Mouse (Mus musculus) natural killer cell, adult 2 months (primary cell): ENCODE measurements around the gene Meltf.

Experiments used
- DNase-seq, 2 experiments: peaks; one replicate each; pipeline ENCODE4 v3.0.0; 2022; ENCODE audit warnings: low spot score in 2 of 2

Meltf gene

DNA sequence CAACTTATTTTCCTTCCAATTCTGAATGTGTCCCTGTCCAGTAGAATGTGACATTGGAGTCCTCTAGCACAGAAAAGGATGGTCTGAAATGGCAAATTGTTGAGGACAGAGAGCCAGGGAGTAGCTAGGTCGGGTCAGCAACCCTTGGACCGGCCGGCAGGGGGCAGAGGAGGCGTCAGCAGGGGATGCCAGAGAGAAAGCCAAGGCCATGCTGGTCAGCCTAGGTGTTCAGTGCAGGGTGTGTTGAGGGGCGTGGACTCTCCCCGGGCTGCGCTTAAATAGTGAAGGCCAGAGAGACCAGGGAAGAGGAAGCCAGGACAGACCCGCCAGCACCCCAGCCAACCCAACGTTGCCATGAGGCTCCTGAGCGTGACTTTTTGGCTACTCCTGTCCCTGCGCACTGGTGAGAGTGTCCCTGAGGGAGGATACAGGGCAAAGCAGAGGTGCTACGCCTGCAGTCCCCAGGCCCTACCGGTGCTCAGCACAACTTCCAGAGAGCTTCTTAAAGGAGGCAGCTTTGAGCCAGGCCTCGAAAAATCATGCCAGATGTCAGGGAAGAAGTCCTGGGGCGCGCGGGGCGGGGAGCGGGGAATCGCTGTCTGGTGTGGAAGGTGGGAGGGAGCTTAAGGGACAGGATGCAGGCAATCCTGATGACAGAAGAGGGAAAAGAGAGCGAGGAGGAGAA lies at the start of gene Meltf:
Gene Meltf, plus strand, starts transcription at position 238 of the 685 bp plus-strand sequence.
- peak; percentile 35 to 49 for DNase-seq

DNA sequence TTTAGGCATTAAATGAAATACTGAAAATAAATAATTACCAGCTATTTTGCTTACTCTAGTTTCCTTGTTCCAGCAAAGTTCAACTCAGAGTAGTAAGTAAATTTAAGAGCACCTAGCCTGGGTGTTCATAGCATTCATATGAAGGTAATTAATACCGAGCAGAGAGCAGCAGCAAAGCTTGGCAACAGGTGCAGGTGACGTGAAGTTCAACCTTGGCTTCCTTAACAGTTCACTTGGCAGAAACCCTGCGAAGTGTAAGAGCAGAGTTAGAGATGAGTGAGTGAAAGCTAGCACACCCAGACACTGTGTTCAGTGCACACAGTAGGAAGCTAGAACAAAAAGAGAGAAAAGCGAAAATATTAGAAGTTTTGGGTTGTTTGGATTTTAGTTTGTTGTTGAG lies 47.9 kb upstream of the Meltf start:
- DNase-seq: no peak

- no peak for DNase-seq
Observed at GRCm38 (mm10) chr16:31832630-31833422, 45.8 kb upstream of the Meltf start.

- DNase-seq: no peak
Observed at GRCm38 (mm10) chr16:31834011-31834584, 44.5 kb upstream of the Meltf start.

GRCm38 (mm10) chr16:31834662-31835318 lies 43.8 kb upstream of the Meltf start:
- no peak for DNase-seq

- DNase-seq: no peak
Observed at GRCm38 (mm10) chr16:31837362-31837761, 41.2 kb upstream of the Meltf start.

DNA sequence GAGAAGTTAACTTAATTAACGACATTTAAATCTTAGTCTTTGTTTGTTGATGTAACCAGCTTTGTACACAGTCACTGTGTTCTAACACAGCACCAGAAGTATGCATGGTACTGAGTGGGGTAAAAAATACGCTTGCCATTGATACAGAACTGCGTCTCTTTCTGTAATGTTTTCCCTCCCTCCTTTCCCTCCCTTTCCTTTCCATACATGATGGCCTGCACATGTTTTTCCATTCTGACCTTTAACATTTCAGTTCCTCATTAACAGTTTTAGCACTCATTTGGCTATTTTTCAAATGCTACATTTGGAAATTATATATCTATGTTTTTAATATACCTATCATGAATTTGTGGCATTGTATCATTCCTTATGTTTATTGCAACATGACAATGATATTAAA lies 34.4 kb upstream of the Meltf start:
- DNase-seq: no peak

DNA sequence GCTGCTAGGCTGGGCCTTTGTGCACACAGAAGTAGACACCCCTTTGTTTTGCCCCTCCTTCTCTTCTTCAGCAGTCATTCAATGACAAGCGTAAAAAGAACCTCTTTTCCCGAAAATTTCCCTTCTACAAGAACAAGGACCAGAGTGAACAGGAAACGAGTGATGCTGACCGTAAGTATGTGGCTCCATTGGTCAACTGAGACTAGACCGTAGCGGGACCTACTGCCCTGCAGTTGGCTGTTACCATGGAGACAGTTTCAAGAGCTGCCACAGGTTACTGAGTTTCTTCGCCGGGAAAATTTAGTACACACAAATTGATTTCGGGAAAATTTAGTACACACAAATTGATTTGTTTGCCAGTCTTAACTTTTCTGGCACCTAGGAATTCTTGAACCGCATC lies 31.8 kb upstream of the Meltf start:
- DNase-seq: no peak

DNA sequence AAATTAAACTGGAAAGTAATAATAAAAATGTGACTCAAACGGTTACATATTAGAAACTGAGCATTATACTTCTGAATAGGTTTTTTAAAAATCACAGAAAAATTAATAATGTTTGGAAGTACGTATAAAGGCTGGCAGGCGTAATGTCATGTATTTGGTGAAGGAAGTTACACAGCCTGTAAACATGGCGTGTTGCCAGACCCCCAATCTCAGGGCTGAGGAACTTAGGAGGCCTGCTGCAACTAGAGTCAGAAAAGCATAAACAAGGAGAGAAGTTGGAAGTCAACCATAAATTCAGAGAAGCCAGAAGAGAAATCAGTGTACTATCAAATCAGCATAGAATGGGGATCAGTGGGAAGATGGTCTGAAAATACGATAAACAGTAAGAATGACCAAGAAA lies 14.7 kb upstream of the Meltf start:
- DNase-seq: no peak

DNA sequence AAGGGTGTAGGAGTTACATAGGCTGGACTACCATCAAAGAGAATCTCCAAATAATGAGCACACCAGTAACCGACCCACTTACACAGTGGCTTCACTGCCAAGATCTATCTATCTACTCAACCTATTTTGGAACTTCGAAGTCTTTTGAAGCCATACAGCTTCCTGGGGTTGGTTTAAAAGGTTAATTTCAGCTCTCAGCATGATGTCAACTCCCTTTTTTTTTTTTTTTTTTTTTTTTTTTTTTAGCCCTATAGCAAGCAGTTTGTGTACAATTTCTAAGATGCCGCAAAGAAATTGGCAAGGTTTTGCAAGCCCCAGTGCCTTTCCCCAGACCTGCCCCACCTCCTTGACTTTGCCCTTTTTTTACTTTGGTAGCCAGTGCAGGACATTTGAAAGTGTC lies 13.4 kb upstream of the Meltf start:
- no peak for DNase-seq

- DNase-seq: no peak
Observed at GRCm38 (mm10) chr16:31866911-31867310, 11.7 kb upstream of the Meltf start.

DNA sequence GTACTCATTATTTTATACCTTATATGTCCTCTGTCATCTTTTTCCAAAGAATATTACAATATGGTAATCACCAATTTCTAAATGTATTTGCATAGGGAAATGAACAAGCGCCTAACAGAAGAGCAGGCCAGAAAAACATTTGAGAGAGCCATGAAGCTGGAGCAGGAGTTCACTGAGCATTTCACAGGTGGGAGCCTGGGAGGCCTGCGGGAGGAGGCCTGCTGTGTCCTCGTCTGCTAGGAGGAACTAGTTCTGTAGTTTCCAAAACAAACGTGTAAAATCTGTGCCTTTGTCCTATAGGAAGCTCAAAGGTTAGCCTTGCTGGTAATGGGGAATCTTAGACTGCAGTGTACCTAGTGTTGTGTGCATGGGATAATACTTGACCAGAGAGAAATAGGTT lies 10.9 kb upstream of the Meltf start:
- DNase-seq: no peak

GRCm38 (mm10) chr16:31873721-31874120 lies 4.9 kb upstream of the Meltf start:
- DNase-seq: no peak

DNA sequence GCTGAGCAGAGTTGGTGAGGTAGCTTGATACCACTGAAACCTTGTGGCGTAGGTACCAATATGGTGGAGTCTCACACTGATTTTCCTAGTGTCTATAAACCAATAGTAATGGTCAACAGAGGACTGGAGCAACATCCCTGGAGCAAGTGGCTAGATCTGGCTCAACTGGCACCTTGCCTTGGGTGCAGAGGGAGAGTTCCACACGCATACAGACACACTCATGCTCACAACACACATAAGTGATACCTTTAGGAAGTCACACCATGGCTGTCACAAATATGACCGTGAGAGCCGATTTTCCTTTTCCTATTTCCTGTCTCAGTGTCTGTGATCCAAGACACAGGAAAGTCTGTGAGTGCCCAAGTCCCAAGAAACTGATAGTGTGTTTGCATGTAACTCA lies 3.2 kb upstream of the Meltf start:
- no peak for DNase-seq

GRCm38 (mm10) chr16:31876386-31876785 lies 2.2 kb upstream of the Meltf start:
- DNase-seq: no peak

GRCm38 (mm10) chr16:31878052-31878451 lies 558 bp upstream of the Meltf start:
- DNase-seq: no peak

DNA sequence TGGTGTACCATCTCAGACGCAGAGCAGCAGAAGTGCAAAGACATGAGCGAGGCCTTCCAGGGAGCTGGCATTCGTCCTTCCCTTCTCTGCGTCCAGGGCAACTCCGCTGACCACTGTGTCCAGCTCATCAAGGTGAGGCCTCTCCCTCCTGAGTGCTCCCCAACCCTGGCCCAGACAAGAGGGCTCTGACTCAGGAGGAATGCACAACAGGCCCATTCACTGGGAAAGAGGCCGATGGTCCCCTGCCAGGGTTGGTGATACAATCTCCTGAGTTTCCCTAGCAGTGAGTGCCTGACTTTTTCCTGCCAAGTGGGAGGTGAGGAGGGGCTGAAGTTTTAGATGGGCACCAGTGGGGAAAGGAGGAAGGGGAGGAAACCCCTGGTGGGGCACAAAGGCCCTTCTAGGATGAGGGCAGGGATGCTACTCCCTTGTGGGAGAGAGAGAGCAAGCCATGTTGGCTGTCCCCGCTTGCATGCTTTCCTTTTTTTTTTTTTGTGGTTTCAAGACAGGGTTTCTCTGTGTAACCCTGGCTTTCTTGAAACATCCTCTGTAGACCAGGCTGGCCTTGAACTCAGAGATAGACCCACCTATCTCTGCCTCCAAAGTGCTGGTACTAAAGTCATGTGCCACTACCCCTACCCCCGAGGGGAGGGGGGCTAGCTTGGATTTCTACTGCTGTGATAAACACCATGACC lies 1.7 kb downstream of the Meltf start:
- DNase-seq: no peak

DNA sequence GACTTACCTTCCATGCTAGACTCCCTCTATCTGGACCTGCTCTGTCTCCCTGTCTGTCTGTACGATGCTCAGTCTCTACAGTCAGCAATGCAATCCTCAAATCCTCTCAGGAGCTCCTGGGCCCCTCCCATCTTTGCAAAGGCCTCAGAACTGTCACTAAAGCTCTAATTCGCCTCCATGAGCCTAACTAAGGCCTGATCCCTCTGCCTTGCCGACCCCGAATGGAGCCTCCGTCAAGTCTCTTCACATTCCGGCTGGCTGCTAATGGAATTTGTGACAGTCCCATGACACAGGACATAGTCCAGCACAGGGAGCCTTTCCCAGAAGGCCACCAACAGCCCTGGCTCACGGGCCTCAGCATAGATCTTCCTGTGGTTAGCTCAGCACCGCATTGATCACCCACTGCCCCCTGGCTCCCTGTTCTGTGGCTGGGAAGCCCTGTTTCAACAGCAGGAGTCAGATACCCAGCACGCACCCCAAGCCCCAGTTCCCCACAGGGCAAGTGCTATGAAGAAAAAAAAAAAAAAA lies 3.8 kb downstream of the Meltf start:
- DNase-seq: no peak

DNA sequence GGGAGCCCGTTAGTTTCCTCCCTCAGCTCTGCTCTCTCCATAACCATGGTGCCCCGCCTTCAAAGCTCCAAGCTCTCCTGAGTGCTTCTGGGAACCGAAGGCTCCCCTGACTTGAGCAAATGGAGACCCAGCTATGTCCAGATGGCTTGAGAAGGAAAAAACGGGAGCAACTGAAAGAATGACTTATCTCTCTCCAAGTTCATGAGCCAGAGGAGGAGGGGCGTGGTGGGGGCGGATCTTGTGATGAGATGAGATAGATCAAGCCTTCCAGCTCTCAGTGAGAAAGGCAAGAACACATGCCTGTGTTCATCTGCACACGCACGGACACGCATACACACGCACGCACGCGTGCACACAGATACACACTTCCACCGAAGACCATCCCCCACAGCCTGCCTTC lies 4.7 kb downstream of the Meltf start:
- no peak for DNase-seq

DNA sequence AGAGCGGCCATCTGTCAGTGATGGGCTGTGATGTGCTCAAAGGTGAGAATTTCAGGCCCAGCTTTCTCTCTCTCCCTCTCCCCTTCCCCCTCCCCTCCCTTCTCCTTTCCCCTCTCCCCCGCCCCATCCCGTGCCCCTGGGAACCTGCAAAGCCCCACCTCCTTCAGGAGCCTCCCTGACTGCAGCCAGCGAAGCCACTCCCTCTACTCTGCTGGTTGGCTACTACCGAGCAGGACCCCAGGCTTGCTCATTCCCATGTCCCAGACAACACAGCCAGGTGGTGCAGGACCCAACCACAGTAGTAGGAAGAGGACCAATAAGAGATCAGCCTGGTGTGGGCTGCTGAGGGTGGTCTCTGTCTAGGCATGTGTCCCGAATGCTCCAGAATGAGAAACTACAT lies 5.3 kb downstream of the Meltf start:
- no peak for DNase-seq

DNA sequence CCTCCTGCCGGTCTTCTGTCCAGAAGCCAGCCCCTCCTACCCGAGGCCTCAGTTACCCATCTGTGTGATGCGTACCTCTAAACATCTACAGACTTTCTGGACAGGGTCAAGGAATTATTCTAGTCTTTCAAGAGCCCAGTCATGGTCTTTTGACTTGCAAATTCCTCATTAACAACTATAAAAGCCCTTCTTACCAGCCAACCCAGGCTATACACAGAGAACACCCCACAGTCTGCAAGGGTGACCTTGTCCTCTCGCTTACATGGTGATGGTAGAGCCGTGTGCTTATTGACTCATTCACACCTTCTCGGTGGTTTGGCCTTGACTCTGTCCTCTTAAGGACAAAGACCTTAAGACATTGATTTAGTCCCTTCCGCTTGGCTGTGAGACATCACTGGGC lies 12.3 kb downstream of the Meltf start:
- no peak for DNase-seq
